Mouse (Mus musculus): ENCODE measurements around the gene Slc29a4. TPM values are rescaled to one million over a fixed set of nuclear protein-coding genes. Genes with fewer than 3 reads are reported as not detected.

Gene Slc29a4
- polyA plus RNA-seq, 1 experiment from 2014 or later: not detected

DNA sequence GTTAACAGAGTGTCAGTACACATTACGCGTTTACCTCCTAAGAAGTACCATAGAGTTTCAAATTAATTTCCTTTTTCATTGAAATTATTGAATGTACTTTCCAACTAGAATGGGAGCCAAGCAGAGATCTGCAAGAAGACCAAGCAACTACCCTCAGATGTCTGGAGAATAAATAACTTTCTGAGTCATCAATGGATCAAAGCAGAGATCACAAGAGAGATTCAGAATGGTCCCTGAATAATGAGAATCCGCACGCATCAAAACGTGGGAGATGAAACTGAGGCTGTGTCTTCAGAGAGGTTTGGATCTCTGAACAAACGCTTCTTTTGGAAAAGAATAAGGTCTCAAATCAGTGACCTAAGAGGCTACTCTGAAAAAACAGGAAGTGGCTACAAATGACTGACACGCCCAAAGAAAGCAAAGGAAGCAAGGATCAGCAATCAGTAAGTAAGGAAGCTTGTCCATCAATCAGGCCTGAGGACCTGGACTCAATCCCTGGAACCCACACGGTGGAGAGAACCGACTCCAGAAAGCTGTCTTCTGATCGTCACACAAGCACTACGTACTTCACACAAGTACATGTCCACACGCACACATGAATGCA lies 54.8 kb downstream of the Slc29a4 start:
- H3K36me3 ChIP-seq (ENCODE audit: inconsistent target): peaks cover 73% of the 10 kb centered on the region
- H3K4me3 ChIP-seq (ENCODE audit: inconsistent target): no peak overlapping the region
- WGBS (ENCODE audit: missing documents): 65% methylated on average over 12 of the region's 12 CpGs
- H3K79me2 ChIP-seq (ENCODE audit: inconsistent target): peaks cover 8% of the 10 kb centered on the region; the same call in 1 of the 2 replicates
- no peak overlapping the region for H3K27ac ChIP-seq

GRCm38 (mm10) chr5:142750173-142750572 lies 57.9 kb downstream of the Slc29a4 start:
- WGBS (ENCODE audit: missing documents): 99% methylated on average over 11 of the region's 11 CpGs
- H3K27ac ChIP-seq: no peak overlapping the region
- no peak overlapping the region for H3K4me3 ChIP-seq (ENCODE audit: inconsistent target)
- H3K79me2 ChIP-seq (ENCODE audit: inconsistent target): peaks cover 3% of the 10 kb centered on the region; the same call in 1 of the 2 replicates
- H3K36me3 ChIP-seq (ENCODE audit: inconsistent target): peaks cover 81% of the 10 kb centered on the region

DNA sequence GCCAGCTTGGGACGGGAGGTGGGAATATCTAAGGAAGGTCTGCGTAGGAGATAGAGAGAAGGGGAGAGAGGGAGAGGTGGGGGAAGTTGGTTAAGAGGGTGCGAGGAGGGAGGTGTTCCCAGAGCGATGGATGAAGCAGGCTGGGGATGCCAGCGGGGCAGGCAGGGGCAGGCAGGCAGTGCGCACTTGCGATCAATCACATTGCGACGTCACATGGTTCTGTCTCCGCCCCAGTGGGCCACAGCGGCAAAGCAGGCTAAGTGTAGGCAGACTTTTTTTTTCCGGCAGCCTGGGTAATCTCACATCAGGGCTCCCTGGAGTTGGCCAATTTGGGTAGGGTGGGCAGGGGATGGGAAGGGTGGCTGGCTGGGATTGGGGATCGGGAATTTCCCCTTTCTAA lies 59.9 kb downstream of the Slc29a4 start:
- H3K36me3 ChIP-seq (ENCODE audit: inconsistent target): peaks cover 92% of the 10 kb centered on the region
- WGBS (ENCODE audit: missing documents): 95% methylated on average over 13 of the region's 13 CpGs
- H3K79me2 ChIP-seq (ENCODE audit: inconsistent target): peaks cover 23% of the 10 kb centered on the region; the same call in 1 of the 2 replicates
- H3K4me3 ChIP-seq (ENCODE audit: inconsistent target): no peak overlapping the region
- H3K27ac ChIP-seq: no peak overlapping the region

GRCm38 (mm10) chr5:142759786-142760185 lies 67.5 kb downstream of the Slc29a4 start:
- H3K36me3 ChIP-seq (ENCODE audit: inconsistent target): peaks cover 91% of the 10 kb centered on the region
- WGBS (ENCODE audit: missing documents): 97% methylated on average over 8 of the region's 8 CpGs
- peaks cover 61% of the 10 kb centered on the region; the same call in 1 of the 2 replicates for H3K79me2 ChIP-seq (ENCODE audit: inconsistent target)
- H3K4me3 ChIP-seq (ENCODE audit: inconsistent target): no peak overlapping the region
- H3K27ac ChIP-seq: no peak overlapping the region

- Histone ChIP-seq H3K27ac (no peak overlapping the region), H3K4me3 (ENCODE audit: inconsistent target) (no peak overlapping the region), H3K79me2 (ENCODE audit: inconsistent target) (peaks cover 62% of the 10 kb centered on the region), H3K36me3 (ENCODE audit: inconsistent target) (peaks cover 91% of the 10 kb centered on the region)
- 96% methylated on average over 16 of the region's 16 CpGs for WGBS (ENCODE audit: missing documents)
Measured at GRCm38 (mm10) chr5:142761326-142761983, 69.1 kb downstream of the Slc29a4 start.

DNA sequence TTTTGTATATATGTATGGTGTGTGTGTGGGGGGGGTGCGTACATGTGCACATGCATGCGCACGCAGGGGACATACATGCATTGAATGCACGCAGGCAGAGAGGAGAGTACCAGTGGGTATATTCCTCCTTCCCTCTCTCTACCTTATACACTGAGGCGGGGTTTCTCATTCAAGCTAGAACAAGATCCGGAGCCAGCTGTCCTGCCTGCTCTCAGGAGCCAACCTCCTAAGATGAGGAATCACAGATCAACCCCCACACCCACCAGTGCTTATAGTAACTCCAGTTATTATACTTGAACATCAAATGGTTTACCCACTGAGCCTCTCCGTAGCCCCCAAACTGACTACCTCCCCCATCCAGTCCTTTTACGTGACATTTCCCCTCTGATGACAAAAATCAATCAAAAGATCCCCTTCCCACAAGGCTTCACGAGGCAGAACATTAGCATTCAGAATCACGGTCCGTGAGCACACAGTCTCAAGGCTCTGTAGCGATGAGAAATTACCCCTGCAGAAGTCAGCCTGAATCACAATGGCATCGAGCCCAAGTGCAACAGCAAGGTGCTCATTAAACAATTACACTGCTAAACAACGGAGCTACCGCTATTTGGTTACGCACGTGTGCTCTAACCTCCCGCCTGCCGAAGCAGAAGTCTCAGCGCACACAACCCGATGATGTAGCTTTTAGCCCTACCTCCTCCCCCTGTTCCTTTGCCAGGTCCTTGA lies 69.9 kb downstream of the Slc29a4 start:
- no peak overlapping the region for H3K4me3 ChIP-seq (ENCODE audit: inconsistent target)
- H3K36me3 ChIP-seq (ENCODE audit: inconsistent target): peaks cover 91% of the 10 kb centered on the region
- H3K79me2 ChIP-seq (ENCODE audit: inconsistent target): peaks cover 62% of the 10 kb centered on the region
- H3K27ac ChIP-seq: no peak overlapping the region
- 94% methylated on average over 19 of the region's 21 CpGs for WGBS (ENCODE audit: missing documents)

GRCm38 (mm10) chr5:142764306-142764705 lies 72.0 kb downstream of the Slc29a4 start:
- H3K79me2 ChIP-seq (ENCODE audit: inconsistent target): peaks cover 62% of the 10 kb centered on the region
- no peak overlapping the region for H3K4me3 ChIP-seq (ENCODE audit: inconsistent target)
- H3K36me3 ChIP-seq (ENCODE audit: inconsistent target): peaks cover 81% of the 10 kb centered on the region
- 53% methylated on average over 9 of the region's 11 CpGs for WGBS (ENCODE audit: missing documents)
- H3K27ac ChIP-seq: no peak overlapping the region

DNA sequence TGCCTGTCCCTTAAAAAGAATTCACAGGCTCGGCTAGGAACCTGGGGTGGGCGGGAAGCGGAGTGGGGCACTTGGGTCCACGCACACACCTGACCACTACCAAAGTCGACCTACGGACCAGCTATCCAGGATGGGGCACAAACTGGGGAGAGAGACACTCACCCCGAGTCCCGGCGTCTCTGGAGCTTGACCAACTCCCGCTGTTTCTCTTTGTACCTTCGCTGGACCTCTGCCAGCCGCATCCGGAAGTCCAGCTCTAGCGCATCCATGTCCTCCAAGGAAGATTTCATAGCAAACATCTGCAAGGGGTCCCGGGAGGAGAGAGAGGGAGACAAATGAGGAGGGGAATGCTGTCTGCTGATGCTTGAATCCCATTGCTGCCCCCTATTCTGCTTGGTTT lies 72.6 kb downstream of the Slc29a4 start:
- H3K4me3 ChIP-seq (ENCODE audit: inconsistent target): no peak overlapping the region
- H3K79me2 ChIP-seq (ENCODE audit: inconsistent target): peaks cover 62% of the 10 kb centered on the region
- no peak overlapping the region for H3K27ac ChIP-seq
- H3K36me3 ChIP-seq (ENCODE audit: inconsistent target): peaks cover 81% of the 10 kb centered on the region
- WGBS (ENCODE audit: missing documents): 96% methylated on average over 12 of the region's 15 CpGs

DNA sequence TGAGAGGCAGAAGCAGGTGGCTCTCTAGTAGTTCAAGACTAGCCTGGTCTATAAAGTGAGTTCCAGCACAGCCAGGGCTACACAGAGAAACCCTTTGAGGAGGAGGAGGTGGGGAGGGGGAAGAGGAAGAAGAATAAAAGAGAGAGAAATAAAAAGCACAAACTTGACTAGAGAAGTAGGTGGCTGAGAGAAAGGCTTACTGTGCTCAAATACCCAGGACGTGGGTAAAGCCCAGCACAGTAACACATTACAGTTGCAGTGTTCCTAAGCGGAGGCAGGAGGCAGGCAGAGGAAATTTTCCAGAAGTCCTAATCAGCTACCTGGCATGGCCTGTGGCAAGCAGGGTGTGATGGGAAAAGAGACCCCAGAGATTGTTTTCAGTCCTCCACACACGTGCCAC lies 74.4 kb downstream of the Slc29a4 start:
- H3K27ac ChIP-seq: no peak overlapping the region
- peaks cover 79% of the 10 kb centered on the region for H3K79me2 ChIP-seq (ENCODE audit: inconsistent target)
- H3K4me3 ChIP-seq (ENCODE audit: inconsistent target): no peak overlapping the region
- WGBS (ENCODE audit: missing documents): 86% methylated on average over 3 of the region's 3 CpGs
- H3K36me3 ChIP-seq (ENCODE audit: inconsistent target): peaks cover 79% of the 10 kb centered on the region

DNA sequence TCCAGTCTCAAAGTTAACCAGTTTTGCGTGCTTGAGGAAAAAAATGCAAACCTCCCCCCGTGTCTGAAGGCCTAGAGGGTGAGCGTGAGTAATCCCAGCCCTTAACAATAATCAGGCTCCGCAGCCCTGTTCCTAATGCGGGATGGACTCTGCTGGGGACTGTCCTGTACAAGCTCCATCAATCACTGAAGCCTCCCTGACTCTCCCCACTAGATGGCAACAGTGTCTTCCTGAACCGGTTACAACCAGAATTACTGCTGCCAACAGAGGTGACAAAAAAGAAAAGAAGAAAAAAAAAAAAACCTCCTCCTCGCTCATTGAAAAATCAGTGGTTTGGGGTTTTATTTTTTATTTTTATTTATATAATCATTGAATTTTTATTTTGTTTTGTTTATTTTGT lies 75.6 kb downstream of the Slc29a4 start:
- H3K36me3 ChIP-seq (ENCODE audit: inconsistent target): peaks cover 78% of the 10 kb centered on the region
- WGBS (ENCODE audit: missing documents): 48% methylated on average over 7 of the region's 7 CpGs
- no peak overlapping the region for H3K4me3 ChIP-seq (ENCODE audit: inconsistent target)

DNA sequence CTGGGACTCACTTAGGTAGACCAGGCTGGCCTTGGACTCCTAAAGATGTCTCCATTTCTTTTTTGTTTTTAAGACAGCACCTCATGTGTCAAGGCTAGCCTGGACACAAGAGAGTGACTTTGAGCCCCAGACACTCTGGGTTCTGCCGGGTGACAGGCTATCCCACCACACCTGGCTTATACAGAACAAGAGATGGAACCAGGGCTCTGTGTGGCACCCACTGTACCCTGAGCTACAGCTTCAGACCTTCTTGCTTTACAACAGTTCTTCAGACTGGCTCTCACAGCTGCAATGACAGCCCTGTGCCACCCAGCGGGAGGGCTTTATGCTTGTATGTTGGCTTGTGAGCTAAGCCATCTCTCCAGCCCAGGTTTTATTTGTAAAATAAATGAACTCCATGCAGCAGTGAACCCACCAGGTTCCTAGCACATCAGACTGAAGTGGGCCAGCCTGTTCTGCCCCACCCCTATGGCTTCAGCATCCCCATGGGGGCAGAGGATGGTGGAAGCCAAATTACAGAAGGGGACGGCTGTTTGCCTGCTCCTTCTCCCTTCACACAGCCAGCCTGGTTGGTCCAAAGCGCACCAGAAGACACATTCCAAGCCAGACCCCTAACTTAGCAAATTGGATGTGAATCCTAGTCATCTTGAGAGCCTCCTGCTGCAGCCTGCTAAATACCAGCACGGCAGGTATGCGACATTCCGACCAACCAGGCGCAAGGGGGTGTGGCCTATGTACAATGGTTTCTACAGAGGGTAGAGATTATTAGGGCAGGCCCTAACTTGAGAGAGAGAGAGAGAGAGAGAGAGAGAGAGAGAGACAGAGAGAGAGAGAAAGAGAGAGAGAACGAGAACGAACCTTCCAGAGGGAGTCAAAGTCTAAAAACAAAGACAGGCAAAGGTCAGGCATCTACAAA lies 76.3 kb downstream of the Slc29a4 start:
- H3K36me3 ChIP-seq (ENCODE audit: inconsistent target): peaks cover 77% of the 10 kb centered on the region

More for the DNA sequence above, 75.6 kb downstream of the Slc29a4 start:
- Histone ChIP-seq H3K27ac (no peak overlapping the region), H3K79me2 (ENCODE audit: inconsistent target) (peaks cover 89% of the 10 kb centered on the region)

DNA sequence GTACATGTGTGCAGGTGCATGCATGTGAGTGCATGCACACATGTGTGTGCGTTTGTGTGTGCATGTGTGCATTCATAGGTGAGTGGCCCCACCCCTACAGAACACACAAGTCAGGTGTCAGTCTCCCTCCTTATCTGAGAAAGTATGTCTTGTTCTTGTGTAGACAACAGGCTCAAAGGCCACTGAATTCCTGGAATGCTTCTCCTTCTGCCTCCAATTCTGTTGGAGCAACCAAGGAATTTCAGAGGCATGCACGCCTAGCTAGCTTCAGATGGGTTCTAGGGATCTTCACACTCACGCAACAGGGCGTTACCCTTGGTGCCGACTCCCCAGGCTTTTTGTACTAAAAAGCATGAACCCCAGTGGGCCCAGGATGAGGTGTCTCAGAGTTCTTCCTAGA lies 77.3 kb downstream of the Slc29a4 start:
- WGBS (ENCODE audit: missing documents): 91% methylated on average over 5 of the region's 5 CpGs
- Histone ChIP-seq H3K4me3 (ENCODE audit: inconsistent target) (no peak overlapping the region), H3K79me2 (ENCODE audit: inconsistent target) (peaks cover 97% of the 10 kb centered on the region), H3K36me3 (ENCODE audit: inconsistent target) (peaks cover 79% of the 10 kb centered on the region), H3K27ac (no peak overlapping the region)

More for the DNA sequence above, 76.3 kb downstream of the Slc29a4 start:
- WGBS (ENCODE audit: missing documents): 88% methylated on average over 6 of the region's 10 CpGs
- H3K27ac ChIP-seq: no peak overlapping the region
- peaks cover 89% of the 10 kb centered on the region for H3K79me2 ChIP-seq (ENCODE audit: inconsistent target)
- no peak overlapping the region for H3K4me3 ChIP-seq (ENCODE audit: inconsistent target)

DNA sequence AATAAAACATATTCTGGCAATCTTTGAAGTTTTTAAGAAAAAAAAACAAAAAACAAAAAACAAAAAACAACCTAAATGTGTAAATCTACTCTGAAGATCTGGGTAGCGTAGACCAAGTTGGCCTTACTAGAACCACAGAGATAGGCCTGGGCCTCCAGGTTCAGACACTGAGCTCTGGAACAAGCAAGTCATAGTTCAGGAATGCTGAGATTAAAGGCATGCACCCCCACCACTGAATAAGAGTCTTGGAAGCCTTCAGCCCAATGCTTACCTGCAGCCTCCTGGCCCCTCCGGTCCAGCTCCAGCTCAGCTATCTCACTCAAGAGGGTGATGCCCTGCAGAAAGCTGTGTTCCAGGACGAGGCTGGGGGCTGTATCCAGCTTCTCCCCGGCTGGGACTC lies 78.7 kb downstream of the Slc29a4 start:
- H3K27ac ChIP-seq: no peak overlapping the region
- H3K36me3 ChIP-seq (ENCODE audit: inconsistent target): peaks cover 76% of the 10 kb centered on the region
- WGBS (ENCODE audit: missing documents): 93% methylated on average over 4 of the region's 4 CpGs
- no peak overlapping the region for H3K4me3 ChIP-seq (ENCODE audit: inconsistent target)
- peaks cover 95% of the 10 kb centered on the region for H3K79me2 ChIP-seq (ENCODE audit: inconsistent target)

DNA sequence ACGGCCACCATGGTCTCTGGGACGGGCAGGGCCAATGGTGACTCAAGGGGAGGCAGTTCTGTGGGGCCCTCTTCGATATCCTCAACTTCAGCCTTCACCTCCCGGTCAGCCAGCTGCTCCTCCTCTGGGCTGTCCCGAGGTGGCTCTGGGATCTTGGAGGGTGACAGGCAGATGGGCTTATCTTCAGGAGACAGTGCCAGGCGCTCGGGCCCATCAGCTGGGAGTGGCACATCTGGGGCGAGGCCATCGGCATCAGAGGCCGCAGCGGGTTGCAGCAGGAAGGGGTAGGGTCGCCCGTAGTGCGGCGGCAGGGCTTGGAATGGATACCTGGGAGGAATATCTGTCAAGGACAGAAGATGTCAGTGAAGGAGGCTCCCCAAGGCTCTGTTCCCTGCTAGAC lies 79.7 kb downstream of the Slc29a4 start:
- no peak overlapping the region for H3K4me3 ChIP-seq (ENCODE audit: inconsistent target)
- no peak overlapping the region for H3K27ac ChIP-seq
- H3K36me3 ChIP-seq (ENCODE audit: inconsistent target): peaks cover 75% of the 10 kb centered on the region
- WGBS (ENCODE audit: missing documents): 83% methylated on average over 14 of the region's 15 CpGs
- peaks cover 95% of the 10 kb centered on the region for H3K79me2 ChIP-seq (ENCODE audit: inconsistent target)
